In the genomic region with DNA sequence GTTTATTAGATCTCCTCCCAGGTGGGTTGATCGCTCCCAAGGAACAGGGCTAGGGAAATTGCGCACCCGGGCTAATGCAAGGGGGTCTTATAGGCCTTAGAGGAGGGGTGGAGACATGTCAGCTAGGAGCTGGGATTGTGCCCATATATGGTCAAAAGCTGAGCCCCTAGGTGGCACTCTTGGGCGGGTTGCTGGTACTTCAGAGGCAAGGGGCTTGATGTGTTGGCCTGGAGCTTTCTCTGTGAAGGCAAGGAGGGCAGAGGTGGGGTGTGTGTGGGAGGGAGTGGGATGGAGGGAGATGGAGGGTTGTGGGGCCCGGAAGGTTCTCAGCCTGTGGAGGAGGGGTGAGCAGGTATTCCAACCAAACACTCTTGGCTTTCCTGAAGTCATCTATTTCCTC, we compare ENCODE assay signal across 17 mouse cellular contexts. TPM values are rescaled to one million over a fixed set of nuclear protein-coding genes. Genes with fewer than 3 reads are reported as not detected.
DNase-seq lines count a peak whose midpoint lies in the region; ATAC-seq and TF ChIP-seq lines count a peak whose summit lies in the region.
"Had no signal": no experiment of that assay in that cellular context is flagged by ENCODE, and none has a peak within 500 bp of the region (broad histone marks: within the 10 kb centered on the region; RNA-seq: fewer than 3 reads in every experiment).

No protein-coding gene starts in this region.

- H3K27ac ChIP-seq in forebrain, embryonic 11.5 days (ENCODE audit: low read depth, low read length), result no peak overlapping the region
- no peak overlapping the region for H3K27ac ChIP-seq in forebrain, embryonic 15.5 days (replicated peaks)
- H3K27ac ChIP-seq in embryonic facial prominence, embryonic 11.5 days (replicated peaks; ENCODE audit: low read depth, low read length), result no peak overlapping the region
- H3K27ac ChIP-seq: embryonic facial prominence, embryonic 13.5 days had no signal

- 28% methylated on average over 5 of the region's 5 CpGs for WGBS in forebrain, embryonic 11.5 days
- WGBS in forebrain, embryonic 15.5 days, result 22% methylated on average over 5 of the region's 5 CpGs
- 24% methylated on average over 5 of the region's 5 CpGs for WGBS in embryonic facial prominence, embryonic 11.5 days

- H3K4me2 ChIP-seq in forebrain, embryonic 11.5 days (ENCODE audit: low read depth, low read length, severe bottlenecking), result no peak overlapping the region
- H3K4me2 ChIP-seq in forebrain, embryonic 15.5 days (replicated peaks), result no peak overlapping the region
- no peak overlapping the region for H3K4me2 ChIP-seq in embryonic facial prominence, embryonic 11.5 days (ENCODE audit: low read depth, low read length)
- H3K4me2 ChIP-seq: embryonic facial prominence, embryonic 13.5 days; liver, embryonic 11.5 days had no signal

- no peaks in the 10 kb centered on the region for H3K9me3 ChIP-seq in forebrain, embryonic 11.5 days (ENCODE audit: control insufficient read depth, low read length)
- no peaks in the 10 kb centered on the region for H3K9me3 ChIP-seq in forebrain, embryonic 15.5 days
- peaks cover 5% of the 10 kb centered on the region; the same call in 1 of the 2 replicates for H3K9me3 ChIP-seq in E14TG2a.4 (ENCODE audit: low read length)
- H3K9me3 ChIP-seq in embryonic facial prominence, embryonic 11.5 days (replicated peaks; ENCODE audit: control insufficient read depth, low read length), result no peaks in the 10 kb centered on the region
- H3K9me3 ChIP-seq: embryonic facial prominence, embryonic 13.5 days had no signal

- peak; percentile 67 for DNase-seq in forebrain, embryonic 11.5 days (ENCODE audit: low spot score)
- DNase-seq in kidney, postnatal 4 days, result peak; percentile 29 to 36
- no peak for DNase-seq in kidney, adult 11 months
- DNase-seq in embryonic facial prominence, embryonic 11.5 days (ENCODE audit: low spot score), result peak; percentile 60
- DNase-seq in left cerebral cortex, adult 11 months (ENCODE audit: low spot score), result no peak
- no peak for DNase-seq in heart, adult 8-10 months (ENCODE audit: low spot score)
- DNase-seq: adrenal gland, postnatal 25 days; cerebellum, adult 18-20 months; right cerebral cortex, postnatal 14 days had no signal

- no peaks in the 10 kb centered on the region for H3K36me3 ChIP-seq in forebrain, embryonic 11.5 days (ENCODE audit: control insufficient read depth, insufficient read depth, low read length)
- no peaks in the 10 kb centered on the region for H3K36me3 ChIP-seq in forebrain, embryonic 15.5 days
- H3K36me3 ChIP-seq in E14TG2a.4 (ENCODE audit: insufficient read depth, low read length), result no peaks in the 10 kb centered on the region
- no peaks in the 10 kb centered on the region for H3K36me3 ChIP-seq in embryonic facial prominence, embryonic 11.5 days (replicated peaks; ENCODE audit: control insufficient read depth, insufficient read depth, low read depth, low read length)
- H3K36me3 ChIP-seq: embryonic facial prominence, embryonic 13.5 days had no signal

- no peak overlapping the region for H3K9ac ChIP-seq in forebrain, embryonic 11.5 days (ENCODE audit: low read length)
- H3K9ac ChIP-seq in forebrain, embryonic 15.5 days (replicated peaks), result no peak overlapping the region
- no peak overlapping the region for H3K9ac ChIP-seq in embryonic facial prominence, embryonic 11.5 days (replicated peaks; ENCODE audit: low read length)
- H3K9ac ChIP-seq: embryonic facial prominence, embryonic 13.5 days had no signal

- TF ChIP-seq CTCF in E14TG2a.4 (conservative IDR thresholded peaks at IDR 0.05; ENCODE audit: low read length), result 0 out of 2 replicates have a peak, but pooled peaks have one; percentile 5

- no peak for ATAC-seq in forebrain, embryonic 11.5 days (replicated peaks; ENCODE audit: low FRiP score)
- no peak for ATAC-seq in forebrain, embryonic 15.5 days (replicated peaks)
- no peak for ATAC-seq in embryonic facial prominence, embryonic 11.5 days (replicated peaks; ENCODE audit: insufficient number of reproducible peaks, low FRiP score, low TSS enrichment, low read depth)

- no peak overlapping the region for H3K4me3 ChIP-seq in forebrain, embryonic 11.5 days (ENCODE audit: low read depth, low read length)
- H3K4me3 ChIP-seq in forebrain, embryonic 15.5 days, result no peak overlapping the region
- H3K4me3 ChIP-seq in E14TG2a.4 (replicated peaks; ENCODE audit: low read length), result no peak overlapping the region
- H3K4me3 ChIP-seq in embryonic facial prominence, embryonic 11.5 days (ENCODE audit: low read depth, low read length), result no peak overlapping the region
- H3K4me3 ChIP-seq: embryonic facial prominence, embryonic 13.5 days had no signal

- no peaks in the 10 kb centered on the region; the same call in 1 of the 2 replicates for H3K27me3 ChIP-seq in forebrain, embryonic 11.5 days (ENCODE audit: control insufficient read depth, insufficient read depth, low read length)
- H3K27me3 ChIP-seq in forebrain, embryonic 15.5 days, result no peaks in the 10 kb centered on the region
- H3K27me3 ChIP-seq in E14TG2a.4 (ENCODE audit: insufficient read depth, low read length), result peaks cover 3% of the 10 kb centered on the region; the same call in 1 of the 2 replicates
- no peaks in the 10 kb centered on the region for H3K27me3 ChIP-seq in embryonic facial prominence, embryonic 11.5 days (ENCODE audit: control insufficient read depth, insufficient read depth, low read length)
- H3K27me3 ChIP-seq: embryonic facial prominence, embryonic 13.5 days had no signal

- no peaks in the 10 kb centered on the region for H3K4me1 ChIP-seq in forebrain, embryonic 11.5 days (replicated peaks; ENCODE audit: control insufficient read depth, insufficient read depth, low read length)
- no peaks in the 10 kb centered on the region for H3K4me1 ChIP-seq in forebrain, embryonic 15.5 days
- H3K4me1 ChIP-seq in E14TG2a.4 (replicated peaks; ENCODE audit: low read depth, low read length), result peaks cover 37% of the 10 kb centered on the region
- H3K4me1 ChIP-seq in embryonic facial prominence, embryonic 11.5 days (ENCODE audit: control insufficient read depth, insufficient read depth, low read length), result no peaks in the 10 kb centered on the region

RNA-seq across cellular contexts. Expression of a gene that starts 20.3 kb away (rescaled TPM):
- polyA plus RNA-seq in forebrain, embryonic 11.5 days (2014; fragmentation: Nextera tagmentation; extraction: Ambion mirVana), result not detected in 2 replicates
- polyA plus RNA-seq in forebrain, embryonic 15.5 days (2015; fragmentation: Nextera tagmentation; extraction: Ambion mirVana), result not detected in 2 replicates
- not detected in 2 replicates for polyA plus RNA-seq in embryonic facial prominence, embryonic 11.5 days (2014; fragmentation: Nextera tagmentation; extraction: Ambion mirVana)
- total RNA-seq in heart, adult 8-10 months (2022), result 1 to 10 TPM in 3 of 4 experiments, under 1 TPM in 1; 0.65 to 1.9 (median 1.2) TPM
- total RNA-seq: adrenal gland, postnatal 25 days; layer of hippocampus, postnatal 25 days had no signal
- polyA plus RNA-seq: intestine, embryonic 14.5 days; liver, embryonic 11.5 days; neural tube, embryonic 14.5 days had no signal

RNA-seq across cellular contexts. Expression of a gene that starts 37.6 kb away (rescaled TPM):
- polyA plus RNA-seq in forebrain, embryonic 11.5 days (2014; fragmentation: Nextera tagmentation; extraction: Ambion mirVana), result not detected in 2 replicates
- polyA plus RNA-seq in forebrain, embryonic 15.5 days (2015; fragmentation: Nextera tagmentation; extraction: Ambion mirVana), result not detected in 2 replicates
- polyA plus RNA-seq in embryonic facial prominence, embryonic 11.5 days (2014; fragmentation: Nextera tagmentation; extraction: Ambion mirVana), result not detected in 2 replicates
- total RNA-seq in heart, adult 8-10 months (2022), result not detected
- total RNA-seq: adrenal gland, postnatal 25 days; layer of hippocampus, postnatal 25 days had no signal
- polyA plus RNA-seq: embryonic facial prominence, embryonic 13.5 days; heart, embryonic 14.5 days; intestine, embryonic 14.5 days; liver, embryonic 11.5 days; neural tube, embryonic 14.5 days had no signal

RNA-seq across cellular contexts. Expression of a gene that starts 40.3 kb away (rescaled TPM):
- 10.4 and 11.6 TPM in 2 replicates for polyA plus RNA-seq in forebrain, embryonic 11.5 days (2014; fragmentation: Nextera tagmentation; extraction: Ambion mirVana)
- 11.0 and 13.0 TPM in 2 replicates for polyA plus RNA-seq in forebrain, embryonic 15.5 days (2015; fragmentation: Nextera tagmentation; extraction: Ambion mirVana)
- polyA plus RNA-seq in embryonic facial prominence, embryonic 11.5 days (2014; fragmentation: Nextera tagmentation; extraction: Ambion mirVana), result 11.3 and 12.2 TPM in 2 replicates
- 100 to 1,000 TPM; 107 to 186 (median 147) TPM for total RNA-seq in heart, adult 8-10 months (2022)

RNA-seq across cellular contexts. Expression of a gene that starts 52.4 kb away (rescaled TPM):
- polyA plus RNA-seq in forebrain, embryonic 11.5 days (2014; fragmentation: Nextera tagmentation; extraction: Ambion mirVana), result 0.21 TPM in 1 of 2 replicates, not detected in the other
- polyA plus RNA-seq in forebrain, embryonic 15.5 days (2015; fragmentation: Nextera tagmentation; extraction: Ambion mirVana), result 0.51 and 0.59 TPM in 2 replicates
- polyA plus RNA-seq in embryonic facial prominence, embryonic 11.5 days (2014; fragmentation: Nextera tagmentation; extraction: Ambion mirVana), result 4.9 and 6.0 TPM in 2 replicates
- 1 to 10 TPM; 3.7 to 6.6 (median 6.3) TPM for total RNA-seq in heart, adult 8-10 months (2022)

Comparison
In these comparisons a context has a peak if more than half of its experiments do, and no peak if none do; other contexts are left out.
1. DNase-seq: peak in forebrain, embryonic 11.5 days (single experiment), kidney, postnatal 4 days (2 of 2) and embryonic facial prominence, embryonic 11.5 days (single experiment); none in kidney, adult 11 months (single experiment), left cerebral cortex, adult 11 months (single experiment) and heart, adult 8-10 months (single experiment).